Mouse (Mus musculus): ENCODE measurements around the gene Tmprss2.

Tmprss2 gene
- long read RNA-seq, experiment 1, result 0 reads
- long read RNA-seq, experiment 2, result 0 reads

DNA sequence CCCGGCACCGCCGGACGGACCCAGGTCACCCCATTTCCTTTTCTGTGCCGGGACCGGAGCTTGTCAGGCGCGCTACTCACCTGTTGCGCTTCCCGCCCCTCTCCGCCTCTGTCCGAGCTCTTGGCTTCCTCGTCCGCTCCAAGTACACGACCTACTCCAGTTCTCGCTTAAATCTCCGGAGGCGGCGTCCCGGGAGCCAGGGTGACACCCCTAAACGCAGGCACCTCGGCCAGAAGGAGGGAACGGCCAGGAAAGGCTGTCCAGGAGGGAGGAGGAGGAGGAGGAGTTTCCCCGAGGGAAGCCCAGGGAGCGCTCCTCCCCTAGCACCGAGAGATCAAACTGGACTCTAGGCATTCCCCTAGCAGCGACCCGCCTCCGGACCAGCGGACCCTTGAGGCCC is at the start of gene Tmprss2:
TSS of gene Tmprss2 (minus strand) at position 257 of the 400 bp plus-strand sequence.
- intact Hi-C loops (cut with DNase I), result no loop called here

DNA sequence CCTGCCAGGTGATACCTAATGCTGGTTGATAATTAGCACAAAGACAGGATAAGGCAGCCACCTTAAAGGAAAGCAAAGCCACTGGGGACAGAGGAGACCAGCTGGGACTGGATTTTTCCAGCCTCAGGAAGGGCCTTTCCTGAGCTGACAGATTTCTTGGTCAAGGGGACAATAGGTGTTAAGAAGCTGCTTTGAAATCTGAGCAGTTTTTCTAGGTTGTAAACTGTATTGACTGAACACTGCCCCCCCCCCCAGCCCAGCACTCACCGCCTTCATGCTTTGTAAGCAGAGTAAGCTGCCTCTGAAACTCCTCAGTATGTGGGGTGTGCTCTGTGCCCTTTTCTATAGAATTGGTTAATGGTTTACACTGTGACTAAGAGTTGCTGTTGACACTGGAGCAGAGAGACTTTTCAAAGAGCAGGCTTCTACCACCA is 48.2 kb upstream of the Tmprss2 start:
- intact Hi-C loops (cut with DNase I), result no loop called here

DNA sequence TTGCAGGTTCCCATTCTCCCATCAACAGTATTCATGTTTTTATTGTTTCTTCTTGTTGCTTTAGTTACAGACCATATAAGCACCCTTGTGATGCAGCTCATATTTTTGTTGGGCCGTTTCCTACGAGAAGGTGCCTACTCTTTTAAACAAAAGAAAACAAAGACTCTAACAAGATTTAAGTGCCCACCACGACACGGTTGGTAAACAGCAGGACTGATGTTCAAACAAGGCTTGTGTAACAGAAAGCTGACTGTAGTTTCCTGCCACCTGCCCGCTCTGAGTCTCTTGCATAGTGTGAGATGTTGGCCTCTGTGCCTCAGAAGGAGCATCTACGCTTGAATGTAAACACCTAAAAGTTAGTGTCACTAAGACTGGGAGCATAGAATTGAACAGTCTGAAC is 47.5 kb upstream of the Tmprss2 start:
- intact Hi-C loops (cut with DNase I), result no loop called here

DNA sequence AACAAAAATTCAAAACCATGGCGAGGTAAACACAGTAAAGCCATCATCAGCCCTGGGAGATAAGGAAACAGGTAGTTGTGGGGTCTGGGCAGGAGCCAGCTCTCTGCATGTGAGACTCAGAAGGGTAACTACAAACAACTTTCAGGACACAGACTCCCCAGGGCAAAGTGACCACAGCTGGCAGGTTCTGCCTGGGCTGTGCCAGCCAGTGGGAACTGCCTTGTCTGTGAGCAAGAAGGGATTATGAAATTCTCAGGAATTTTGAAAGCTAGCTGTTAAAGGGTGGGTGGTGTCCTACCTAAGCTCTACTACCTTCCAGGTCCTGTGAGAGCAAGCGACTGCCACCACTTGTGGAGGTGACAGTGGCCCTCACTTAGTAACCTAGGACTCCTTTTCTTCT is 44.8 kb upstream of the Tmprss2 start:
- intact Hi-C loops (cut with DNase I), result no loop called here

DNA sequence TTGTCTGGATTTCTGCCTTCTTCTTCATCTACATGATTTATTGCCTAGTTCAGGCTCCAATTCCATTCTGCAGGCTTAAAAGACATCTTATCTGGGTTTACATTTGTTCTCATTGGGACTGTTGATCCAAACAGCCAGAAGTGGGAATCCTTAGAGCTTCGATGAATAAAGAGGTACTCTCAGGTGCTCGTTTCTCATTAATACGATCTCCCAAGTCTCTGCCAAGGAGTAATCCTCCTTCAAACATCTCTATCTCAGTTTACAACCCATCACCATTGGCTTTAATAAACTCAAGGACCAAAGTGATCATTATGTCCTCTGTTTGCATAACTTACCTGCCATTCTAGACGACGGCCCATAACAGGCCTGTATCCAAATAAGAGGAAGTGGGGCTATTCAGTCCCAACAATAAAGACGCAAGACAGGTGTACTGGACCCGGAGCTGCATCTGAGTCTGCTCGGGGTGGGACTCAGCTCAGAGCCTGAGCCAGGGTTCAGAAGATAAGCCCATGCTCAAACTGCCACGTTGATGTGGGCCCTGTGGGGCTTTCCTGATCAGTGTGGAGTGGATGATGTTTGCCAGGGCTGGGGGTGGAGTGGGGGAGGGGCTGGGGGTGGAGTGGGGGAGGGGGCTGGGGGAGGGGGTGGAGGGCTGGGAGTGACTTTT is 38.7 kb upstream of the Tmprss2 start:
- intact Hi-C loops (cut with DNase I), result no loop called here

DNA sequence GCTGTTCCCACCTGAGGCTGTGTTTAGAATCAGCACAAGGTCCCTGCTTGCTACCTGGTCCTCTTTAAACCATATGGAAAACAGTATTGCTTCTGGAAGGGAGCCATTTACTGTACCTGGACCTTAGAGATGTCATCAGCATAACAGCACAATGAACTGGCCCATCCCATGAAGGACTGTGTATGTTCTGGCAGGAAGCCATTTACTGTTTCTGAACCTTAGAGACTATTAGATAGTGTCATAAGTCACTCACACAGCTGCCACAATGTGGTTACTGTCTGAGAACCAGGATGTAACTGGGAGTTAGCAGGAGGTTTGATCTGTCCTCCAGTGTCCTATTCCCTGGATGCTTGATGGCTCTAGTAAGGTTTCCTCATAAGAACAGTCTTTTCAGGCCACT is 33.7 kb upstream of the Tmprss2 start:
- intact Hi-C loops (cut with DNase I), result no loop called here

DNA sequence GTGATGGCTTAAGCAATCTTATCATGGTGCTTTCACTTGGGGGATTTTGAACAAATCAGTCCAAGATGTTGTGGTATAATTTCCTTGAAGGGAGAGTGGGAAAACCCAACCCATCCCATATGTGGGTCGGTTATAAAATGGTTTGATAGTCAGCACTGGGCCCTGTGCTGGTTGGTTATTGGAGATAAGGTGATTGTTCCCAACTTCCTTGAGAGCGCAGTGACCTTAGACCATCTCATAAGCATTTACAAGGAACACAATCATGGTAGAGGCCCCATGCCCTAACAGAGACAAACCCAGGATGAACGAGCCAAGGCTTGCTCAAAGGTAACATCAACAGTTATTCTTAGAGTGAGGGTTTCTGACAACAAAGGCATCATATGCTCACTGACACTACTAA is 28.6 kb upstream of the Tmprss2 start:
- intact Hi-C loops (cut with DNase I), result no loop called here

DNA sequence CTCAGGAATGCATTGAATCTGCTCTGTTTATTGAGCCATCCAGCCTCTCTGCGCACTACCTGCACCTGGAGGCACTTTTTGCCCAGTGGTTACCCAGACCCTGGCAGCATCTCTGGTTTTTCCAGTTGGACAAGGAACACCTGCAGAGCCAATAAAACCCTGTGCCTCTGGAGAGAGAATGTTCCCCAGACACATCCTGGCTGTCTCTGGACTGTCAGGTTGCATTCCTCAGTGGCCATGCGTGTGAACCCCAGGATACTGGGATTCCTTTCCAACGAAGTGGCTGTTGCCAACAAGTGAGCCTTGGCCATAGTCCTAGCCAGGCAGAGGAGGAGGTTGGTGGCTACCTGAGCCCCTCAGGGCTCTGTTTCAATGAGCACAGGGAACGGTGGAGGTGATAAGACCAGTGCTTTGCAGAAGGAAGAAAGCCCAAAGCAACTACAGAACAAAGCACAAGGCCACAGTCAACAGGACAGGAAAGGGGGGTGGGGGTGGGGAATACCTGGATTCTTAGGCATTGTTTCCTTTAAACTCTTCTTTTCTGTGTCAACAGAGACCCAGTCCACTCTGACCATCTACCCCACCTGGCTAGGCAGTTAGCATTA is 22.0 kb upstream of the Tmprss2 start:
- intact Hi-C loops (cut with DNase I), result no loop called here

DNA sequence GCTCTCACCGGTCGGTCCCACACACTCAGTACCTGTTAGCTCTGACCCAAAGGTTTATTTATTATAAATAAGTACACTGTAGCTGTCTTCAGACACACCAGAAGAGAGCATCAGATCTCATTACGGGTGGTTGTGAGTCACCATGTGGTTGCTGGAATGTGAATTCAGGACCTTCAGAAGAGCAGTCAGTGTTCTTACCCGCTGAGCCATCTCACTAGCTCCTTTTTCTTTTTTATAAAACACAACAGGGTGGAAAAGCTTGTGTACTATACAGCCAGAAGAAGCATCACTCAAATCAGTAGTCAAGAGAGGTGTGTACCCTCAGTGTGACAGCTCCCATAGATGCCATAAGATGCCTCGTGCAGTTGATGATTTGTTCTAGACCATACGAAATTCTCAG is 12.2 kb upstream of the Tmprss2 start:
- intact Hi-C loops (cut with DNase I), result no loop called here

DNA sequence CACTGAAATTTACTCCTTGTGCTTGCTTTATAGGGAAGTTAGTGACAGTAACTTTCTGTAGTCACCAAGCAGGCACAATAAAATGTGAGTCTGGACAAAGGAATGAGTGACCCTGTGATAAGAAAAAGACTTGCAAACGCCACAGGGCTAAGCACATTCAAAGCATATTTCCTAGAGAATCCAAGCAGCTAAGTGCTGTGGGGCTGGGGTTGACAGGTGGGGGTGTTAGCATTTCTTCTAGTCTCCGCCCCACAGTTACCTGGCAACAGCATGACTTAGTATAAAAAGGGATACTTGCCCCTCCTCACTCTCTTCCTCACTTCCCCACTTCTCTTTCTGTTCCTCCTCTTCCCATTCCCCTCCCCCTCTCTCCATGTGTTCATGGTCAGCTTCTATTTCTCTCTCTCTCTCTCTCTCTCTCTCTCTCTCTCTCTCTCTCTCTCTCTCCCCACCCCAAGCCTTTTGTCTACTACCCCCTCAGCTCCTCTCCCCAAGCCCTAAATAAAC is 11.4 kb upstream of the Tmprss2 start:
- intact Hi-C loops (cut with DNase I), result no loop called here

DNA sequence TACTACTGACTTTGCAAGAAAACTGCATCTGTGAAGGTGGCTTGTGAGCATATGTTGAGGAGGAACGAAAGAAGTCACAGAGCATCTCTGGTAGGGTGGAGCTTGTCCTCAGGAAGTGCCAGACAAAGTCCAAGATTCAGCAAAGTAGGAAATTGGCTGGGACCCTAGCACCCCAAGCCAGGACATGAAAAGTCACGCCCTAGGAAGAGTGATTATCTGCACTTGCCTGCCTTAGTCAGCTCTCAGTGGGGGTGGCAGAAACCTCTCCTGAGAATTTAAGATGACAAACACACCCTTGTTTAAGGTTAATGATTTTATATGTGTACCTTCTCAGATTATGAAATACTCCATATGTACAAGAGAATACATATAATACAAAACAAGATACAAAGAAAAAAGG is 7.3 kb upstream of the Tmprss2 start:
- intact Hi-C loops (cut with DNase I), result no loop called here

DNA sequence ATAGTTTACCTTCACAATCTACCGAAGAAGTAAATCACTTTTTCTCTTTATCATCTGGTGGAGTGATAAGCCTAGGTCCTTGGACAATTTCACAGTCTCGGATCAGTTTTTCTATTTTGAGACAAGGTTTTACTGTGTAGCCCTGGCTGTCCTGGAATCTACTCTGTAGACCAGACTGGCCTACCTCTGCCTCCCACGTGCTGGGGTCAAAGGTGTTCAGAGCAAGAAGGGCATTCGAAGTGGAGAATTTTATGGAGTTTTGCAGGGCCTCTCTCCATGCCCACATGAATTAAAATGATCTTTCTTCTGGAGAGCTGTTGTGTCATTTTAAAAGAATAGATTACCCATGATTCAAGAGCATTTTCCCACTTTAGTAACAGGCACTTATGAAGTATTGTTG is 1.0 kb upstream of the Tmprss2 start:
- intact Hi-C loops (cut with DNase I), result no loop called here

DNA sequence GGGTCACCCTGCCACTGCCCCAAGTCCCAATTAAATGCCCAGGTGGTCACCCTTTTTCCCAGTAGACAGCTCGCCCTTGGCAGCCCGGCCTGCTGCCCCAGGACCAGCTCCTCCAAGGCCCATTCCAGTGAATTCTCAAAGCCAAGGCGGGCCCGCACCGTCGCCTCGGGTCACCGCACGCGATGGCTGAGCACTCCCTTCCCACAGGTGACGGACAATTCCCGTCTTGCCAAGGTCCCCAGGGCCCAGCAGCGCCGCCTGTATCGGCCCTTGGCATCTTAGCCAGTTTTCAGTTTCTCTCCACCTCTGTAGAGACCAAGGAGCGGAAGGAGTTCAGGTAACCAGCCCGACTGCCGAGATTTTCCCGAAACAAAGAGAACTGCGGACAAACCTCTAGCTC is 749 bp downstream of the Tmprss2 start:
- intact Hi-C loops (cut with DNase I), result no loop called here

DNA sequence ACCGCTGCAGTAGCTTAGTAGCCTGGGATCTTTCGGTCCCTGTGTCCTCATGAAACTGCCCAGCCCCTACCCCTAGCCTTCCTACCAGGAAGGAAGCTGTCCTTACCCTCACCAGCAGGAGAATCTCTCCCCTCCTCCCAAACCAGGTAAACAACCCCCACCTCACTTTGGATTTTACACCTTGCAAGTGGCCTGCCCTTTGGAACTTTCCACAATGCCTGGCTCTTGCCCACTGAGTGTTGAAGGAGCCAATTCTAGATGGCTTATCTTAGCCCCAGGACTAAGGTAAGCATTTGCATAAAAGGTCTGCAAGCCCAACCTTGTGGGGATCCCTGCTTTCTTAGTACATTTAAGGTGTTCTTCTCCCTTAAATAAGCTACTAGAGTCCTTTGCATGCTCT is 1.3 kb downstream of the Tmprss2 start:
- intact Hi-C loops (cut with DNase I), result no loop called here

DNA sequence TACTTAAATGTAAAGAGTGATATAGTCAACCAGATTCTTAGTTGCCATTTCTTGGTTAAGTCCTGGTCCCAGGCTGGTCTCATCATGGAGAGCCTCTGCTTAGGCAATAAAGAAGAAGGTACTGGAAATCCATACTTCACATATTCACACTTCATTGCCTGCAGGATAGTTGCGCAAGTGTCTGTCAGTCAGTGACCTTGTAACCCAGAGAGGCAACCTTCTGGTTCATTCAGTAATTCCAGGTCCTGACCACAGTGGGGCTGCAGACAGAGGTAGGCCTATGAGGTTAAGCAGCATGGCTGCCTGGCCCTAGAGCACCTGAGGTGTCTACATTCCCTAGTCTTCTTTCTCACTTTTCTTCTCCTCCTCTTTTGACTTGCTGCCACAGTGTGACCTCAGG is 3.0 kb downstream of the Tmprss2 start:
- intact Hi-C loops (cut with DNase I), result no loop called here

DNA sequence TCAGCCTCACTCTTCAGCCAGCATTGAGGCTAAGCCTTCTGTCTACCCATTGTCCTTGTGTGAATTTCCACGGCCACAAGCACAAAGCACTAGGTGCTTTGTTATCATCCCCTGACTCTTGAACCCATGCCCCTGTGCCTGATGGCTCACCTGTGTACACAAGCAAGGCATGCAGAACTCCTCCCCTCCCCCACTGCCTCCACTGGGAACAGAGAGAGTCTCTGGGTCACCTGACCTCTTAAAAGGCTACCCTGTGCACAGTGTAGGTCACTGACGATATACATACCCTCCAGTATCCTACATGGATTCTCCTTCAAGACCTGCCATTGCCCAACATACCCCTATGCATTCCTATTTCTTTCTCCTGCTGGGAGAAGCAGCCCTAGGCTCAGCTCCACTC is 4.2 kb downstream of the Tmprss2 start:
- intact Hi-C loops (cut with DNase I), result no loop called here

DNA sequence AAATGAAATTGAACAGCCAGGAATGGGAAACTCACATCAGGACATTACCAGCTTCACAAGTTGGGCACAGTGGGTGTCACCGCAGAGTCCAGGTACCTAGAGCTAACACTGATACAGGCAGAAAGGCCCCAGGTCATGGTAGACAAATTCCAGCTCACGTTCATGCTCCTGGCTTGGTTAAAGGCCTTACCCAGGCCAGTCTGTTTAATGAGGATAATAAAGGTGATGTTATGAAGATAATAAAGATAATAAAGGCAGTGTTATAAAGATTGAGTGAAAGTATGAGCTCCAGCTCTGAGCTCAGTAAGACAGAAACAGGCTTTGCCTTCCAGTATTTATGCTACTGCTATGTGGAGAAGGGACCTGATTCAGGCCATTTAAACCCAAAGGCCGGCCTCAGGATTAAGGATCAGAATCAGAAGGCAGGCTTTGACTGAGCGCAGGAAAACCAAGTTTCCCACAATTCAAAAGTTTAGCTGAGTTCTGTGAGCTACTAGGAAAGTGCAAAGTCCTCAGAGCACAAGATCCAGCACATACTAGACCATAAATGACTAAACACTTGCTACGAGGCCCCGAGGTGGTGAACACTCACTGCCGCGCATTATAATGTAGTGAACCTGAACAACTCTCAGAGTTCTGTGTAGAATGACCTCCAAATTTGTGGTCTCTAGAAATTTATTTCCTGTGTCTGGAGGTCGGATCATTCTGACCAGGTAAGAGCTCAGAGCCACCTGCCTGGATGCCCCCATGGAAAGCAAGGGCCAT is 4.9 kb downstream of the Tmprss2 start:
- intact Hi-C loops (cut with DNase I), result no loop called here

DNA sequence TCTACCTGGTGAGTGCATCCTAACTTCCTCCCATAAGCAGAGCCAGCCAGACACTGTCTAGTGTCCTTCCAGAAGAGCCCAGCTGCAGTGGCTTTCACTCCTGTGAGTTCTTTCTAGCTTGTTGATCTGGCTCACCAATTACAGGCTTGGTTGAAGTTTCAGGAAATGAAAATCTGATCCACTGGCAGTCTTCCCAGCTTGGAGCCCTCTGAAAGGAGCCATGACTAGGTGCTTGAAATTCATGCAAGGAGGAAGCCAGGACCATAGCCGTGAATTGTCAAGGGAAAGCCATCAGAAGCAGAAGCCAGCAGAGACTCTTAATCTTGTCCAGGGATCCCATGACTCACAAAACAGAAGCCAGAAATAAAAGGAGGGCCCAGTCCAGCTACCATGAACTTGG is 8.7 kb downstream of the Tmprss2 start:
- intact Hi-C loops (cut with DNase I), result no loop called here

DNA sequence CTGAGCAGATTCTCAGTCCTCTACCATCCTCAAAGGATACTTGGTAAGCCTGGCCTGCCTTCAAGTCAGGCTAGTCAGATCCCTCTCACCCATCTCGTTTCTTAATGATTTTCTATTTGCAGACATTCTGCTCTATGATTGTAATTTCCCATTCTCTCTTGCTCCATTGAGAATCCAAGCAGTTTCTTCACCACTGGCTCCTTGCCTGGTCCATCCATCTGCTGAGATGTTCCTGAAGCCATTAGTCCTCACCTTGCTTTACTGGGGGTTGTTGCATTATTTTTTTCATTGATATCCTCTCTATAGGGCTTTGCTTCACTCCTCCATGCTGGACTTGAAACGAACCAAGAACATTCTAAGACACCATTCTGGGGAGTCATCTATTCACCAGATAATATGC is 10.4 kb downstream of the Tmprss2 start:
- intact Hi-C loops (cut with DNase I), result no loop called here

DNA sequence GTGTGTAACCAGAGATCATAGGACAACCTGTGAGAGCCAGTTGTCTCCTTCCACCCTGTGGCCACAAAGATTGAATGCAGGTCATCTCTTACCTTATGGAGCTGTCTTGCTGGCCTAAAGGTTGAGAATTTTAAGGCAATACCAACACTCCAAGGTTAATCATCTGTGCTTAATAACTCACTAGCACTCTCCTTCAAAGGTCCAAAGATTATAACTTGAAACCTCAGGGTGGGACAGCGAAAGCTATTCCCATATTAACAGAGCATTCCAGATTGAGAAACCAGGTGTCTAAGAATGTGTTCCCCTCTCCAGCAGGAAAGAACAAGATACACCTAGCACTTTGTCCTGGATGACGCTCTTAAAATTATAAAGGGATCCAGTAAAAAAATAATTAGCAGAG is 12.9 kb downstream of the Tmprss2 start:
- intact Hi-C loops (cut with DNase I), result loop anchor here (10.0 kb wide), 1 partner anchor 167 kb away; the partner anchor contains the start of gene Ripk4

DNA sequence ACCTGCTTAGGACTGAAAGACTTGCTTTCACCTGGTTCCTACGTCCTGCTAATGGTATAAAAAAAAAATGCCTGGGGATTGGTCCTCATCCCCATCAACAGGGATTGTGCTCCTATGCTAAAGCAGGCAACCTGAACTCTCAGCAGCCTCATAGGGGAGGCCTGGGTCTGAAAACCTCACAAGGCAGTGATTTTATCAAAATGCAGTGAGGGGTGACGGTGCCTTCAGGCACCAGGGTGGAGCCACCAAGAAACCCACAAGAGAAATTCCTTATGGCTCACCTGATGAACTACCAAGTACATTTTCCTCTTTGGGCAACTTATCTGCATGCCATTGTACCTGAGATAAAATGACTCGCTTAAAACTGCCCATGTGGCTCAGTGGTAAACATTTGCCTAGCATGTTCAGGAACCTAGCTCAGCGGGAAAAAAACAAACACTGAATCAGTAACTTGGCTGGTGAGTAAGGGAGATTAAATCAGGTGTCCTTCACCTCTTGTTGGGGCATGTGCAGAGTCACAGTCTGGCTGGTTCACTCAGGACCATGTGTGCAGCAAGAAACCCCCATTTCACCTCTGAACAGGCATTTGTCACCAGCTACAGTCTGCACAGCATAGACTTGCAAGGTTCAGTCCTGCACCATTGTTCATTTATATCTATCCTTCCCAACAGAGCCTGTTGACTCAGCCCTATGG is 17.0 kb downstream of the Tmprss2 start:
- intact Hi-C loops (cut with DNase I), result loop anchor here (2.0 to 10.0 kb wide), 3 partner anchors 73 to 171 kb away; partner anchors contain the start of gene Ripk4

DNA sequence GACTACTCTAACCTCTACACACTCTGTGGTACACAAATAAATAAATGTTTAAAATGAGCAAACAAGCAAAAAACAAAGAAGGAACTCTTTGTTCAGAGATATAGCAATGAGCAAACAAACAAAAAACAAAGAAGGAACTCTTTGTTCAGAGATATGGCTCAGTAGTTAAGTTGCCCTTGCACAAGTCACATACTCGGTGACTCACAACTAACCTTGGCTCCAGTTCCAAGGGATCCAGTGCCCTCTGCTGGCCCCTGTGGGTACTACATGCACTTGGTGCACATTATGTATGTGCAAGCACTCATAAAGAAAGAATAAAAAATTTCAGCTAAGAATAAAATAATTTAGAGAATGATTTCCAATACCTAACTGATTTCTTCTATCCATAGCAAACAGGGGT is 17.9 kb downstream of the Tmprss2 start:
- intact Hi-C loops (cut with DNase I), result loop anchor here (2.0 to 10.0 kb wide), 2 partner anchors 146 to 172 kb away; partner anchors contain the start of gene Ripk4

Measured in adrenal gland (tissue).